Mouse (Mus musculus) right cerebral cortex, postnatal 14 days (tissue): Measurements from ENCODE around the gene Laptm4a.
A peak's percentile ranks its signal among the peaks of the same experiment; 100 is the strongest.
"Not testable (repeated sequence)": the region's sequence is repeated elsewhere in the genome, so short reads cannot be mapped to it uniquely, and the experiment has no call there.

Experiments
- DNase-seq: peaks from one replicate; pipeline ENCODE4 v3.0.0; 2022

The Laptm4a gene

GRCm38 (mm10) chr12:8912860-8913685 lies 8.4 kb upstream of the Laptm4a start:
- no peak for DNase-seq

GRCm38 (mm10) chr12:8913701-8914340 lies 7.6 kb upstream of the Laptm4a start:
- DNase-seq = no peak

- peak; percentile 38 for DNase-seq
Measured at GRCm38 (mm10) chr12:8916378-8916777, 5.1 kb upstream of the Laptm4a start.

- no peak for DNase-seq
Measured at GRCm38 (mm10) chr12:8919231-8919630, 2.2 kb upstream of the Laptm4a start.

- DNase-seq = no peak
Measured at GRCm38 (mm10) chr12:8920996-8921393, 469 bp upstream of the Laptm4a start.

GRCm38 (mm10) chr12:8922369-8923124 lies 1.1 kb downstream of the Laptm4a start:
- no peak for DNase-seq

GRCm38 (mm10) chr12:8923125-8923410 lies 1.6 kb downstream of the Laptm4a start:
- no peak for DNase-seq

GRCm38 (mm10) chr12:8923603-8924002 lies 2.1 kb downstream of the Laptm4a start:
- DNase-seq = no peak

GRCm38 (mm10) chr12:8927652-8928051 lies 6.2 kb downstream of the Laptm4a start:
- DNase-seq = no peak

- DNase-seq = no peak
Measured at GRCm38 (mm10) chr12:8928766-8929165, 7.3 kb downstream of the Laptm4a start.

- DNase-seq = no peak
Measured at GRCm38 (mm10) chr12:8931083-8931482, 9.6 kb downstream of the Laptm4a start.

- no peak for DNase-seq
Measured at GRCm38 (mm10) chr12:8935349-8935748, 13.9 kb downstream of the Laptm4a start.

GRCm38 (mm10) chr12:8936210-8936609 lies 14.7 kb downstream of the Laptm4a start:
- DNase-seq = not testable (repeated sequence)

GRCm38 (mm10) chr12:8939490-8939889 lies 18.0 kb downstream of the Laptm4a start:
- no peak for DNase-seq

GRCm38 (mm10) chr12:8940011-8941005 lies 18.8 kb downstream of the Laptm4a start:
- DNase-seq = no peak

GRCm38 (mm10) chr12:8941131-8941615 lies 19.7 kb downstream of the Laptm4a start:
- no peak for DNase-seq

- DNase-seq = no peak
Measured at GRCm38 (mm10) chr12:8941699-8942392, 20.4 kb downstream of the Laptm4a start.

- no peak for DNase-seq
Measured at GRCm38 (mm10) chr12:8947163-8947562, 25.7 kb downstream of the Laptm4a start.

GRCm38 (mm10) chr12:8947714-8948464 lies 26.4 kb downstream of the Laptm4a start, which contains the start of gene Matn3:
Gene Matn3 (plus strand): TSS chr12:8947929.
- DNase-seq = peak; percentile 21

GRCm38 (mm10) chr12:8953136-8953535 lies 31.7 kb downstream of the Laptm4a start:
- DNase-seq = no peak

GRCm38 (mm10) chr12:8954161-8954561 lies 32.7 kb downstream of the Laptm4a start:
- no peak for DNase-seq
